Mouse (Mus musculus): Measurements from ENCODE around the gene Glb1. TPM values are rescaled to one million over a fixed set of nuclear protein-coding genes. Genes with fewer than 3 reads are reported as not detected.

Gene Glb1
- polyA plus RNA-seq, 1 experiment from 2014 or later: 74.2 TPM

- H3K9me3 ChIP-seq (replicated peaks; ENCODE audit: control insufficient read depth, low read length): peaks cover 5% of the 10 kb centered on the region
- peaks cover 12% of the 10 kb centered on the region for H3K36me3 ChIP-seq (ENCODE audit: control insufficient read depth, insufficient read depth, low read length)
- H3K27ac ChIP-seq (ENCODE audit: low read length): no peak overlapping the region
- H3K4me1 ChIP-seq (ENCODE audit: control insufficient read depth, insufficient read depth, low read length): no peaks in the 10 kb centered on the region
- no peak overlapping the region for H3K9ac ChIP-seq (ENCODE audit: low read length)
- H3K27me3 ChIP-seq (ENCODE audit: control insufficient read depth, insufficient read depth, low read length): no peaks in the 10 kb centered on the region
- ATAC-seq (ENCODE audit: insufficient read depth, low FRiP score): no peak
- 91% methylated on average over 7 of the region's 7 CpGs for WGBS
- H3K4me2 ChIP-seq (ENCODE audit: low read depth, low read length): no peak overlapping the region
- H3K4me3 ChIP-seq (replicated peaks; ENCODE audit: low read length): no peak overlapping the region
Measured at GRCm38 (mm10) chr9:114421797-114422196, 20.9 kb downstream of the Glb1 start.

DNA sequence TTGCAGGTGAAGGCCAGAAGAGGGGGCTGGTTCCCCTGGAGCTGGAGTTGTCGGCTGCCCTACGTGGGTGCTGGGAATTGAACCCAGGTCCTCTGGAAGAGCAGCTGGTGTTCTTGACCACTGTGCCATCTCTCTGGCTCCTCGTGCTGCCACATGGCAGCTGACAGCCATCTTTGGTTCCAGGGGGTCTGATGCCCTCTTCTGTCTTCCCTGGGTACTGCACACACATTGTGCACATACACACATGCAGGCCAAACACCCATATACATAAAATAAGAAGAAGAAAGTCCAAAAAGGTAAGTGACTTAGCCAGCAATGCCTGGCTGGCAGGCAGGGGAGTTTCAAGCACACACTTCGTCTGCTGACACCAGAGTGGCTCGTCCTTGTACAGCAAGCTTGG is 24.7 kb downstream of the Glb1 start:
- no peaks in the 10 kb centered on the region for H3K27me3 ChIP-seq (ENCODE audit: control insufficient read depth, insufficient read depth, low read length)
- H3K4me3 ChIP-seq (replicated peaks; ENCODE audit: low read length): no peak overlapping the region
- ATAC-seq (ENCODE audit: insufficient read depth, low FRiP score): no peak
- H3K4me1 ChIP-seq (ENCODE audit: control insufficient read depth, insufficient read depth, low read length): no peaks in the 10 kb centered on the region
- peaks cover 12% of the 10 kb centered on the region for H3K36me3 ChIP-seq (ENCODE audit: control insufficient read depth, insufficient read depth, low read length)
- no peak overlapping the region for H3K27ac ChIP-seq (ENCODE audit: low read length)
- WGBS: 92% methylated on average over 5 of the region's 5 CpGs
- no peak overlapping the region for H3K9ac ChIP-seq (ENCODE audit: low read length)
- H3K4me2 ChIP-seq (ENCODE audit: low read depth, low read length): no peak overlapping the region
- H3K9me3 ChIP-seq (replicated peaks; ENCODE audit: control insufficient read depth, low read length): peaks cover 5% of the 10 kb centered on the region

GRCm38 (mm10) chr9:114426201-114426600 is 25.3 kb downstream of the Glb1 start:
- 77% methylated on average over 5 of the region's 5 CpGs for WGBS
- H3K27ac ChIP-seq (ENCODE audit: low read length): no peak overlapping the region
- no peak overlapping the region for H3K9ac ChIP-seq (ENCODE audit: low read length)
- ATAC-seq (ENCODE audit: insufficient read depth, low FRiP score): no peak
- no peak overlapping the region for H3K4me2 ChIP-seq (ENCODE audit: low read depth, low read length)
- H3K9me3 ChIP-seq (replicated peaks; ENCODE audit: control insufficient read depth, low read length): peaks cover 5% of the 10 kb centered on the region
- peaks cover 12% of the 10 kb centered on the region for H3K36me3 ChIP-seq (ENCODE audit: control insufficient read depth, insufficient read depth, low read length)
- H3K27me3 ChIP-seq (ENCODE audit: control insufficient read depth, insufficient read depth, low read length): no peaks in the 10 kb centered on the region
- H3K4me3 ChIP-seq (replicated peaks; ENCODE audit: low read length): no peak overlapping the region
- H3K4me1 ChIP-seq (ENCODE audit: control insufficient read depth, insufficient read depth, low read length): no peaks in the 10 kb centered on the region

GRCm38 (mm10) chr9:114427425-114427824 is 26.5 kb downstream of the Glb1 start:
- no peaks in the 10 kb centered on the region for H3K4me1 ChIP-seq (ENCODE audit: control insufficient read depth, insufficient read depth, low read length)
- no peak overlapping the region for H3K27ac ChIP-seq (ENCODE audit: low read length)
- H3K36me3 ChIP-seq (ENCODE audit: control insufficient read depth, insufficient read depth, low read length): peaks cover 12% of the 10 kb centered on the region
- no peak overlapping the region for H3K9ac ChIP-seq (ENCODE audit: low read length)
- ATAC-seq (ENCODE audit: insufficient read depth, low FRiP score): no peak
- H3K27me3 ChIP-seq (ENCODE audit: control insufficient read depth, insufficient read depth, low read length): no peaks in the 10 kb centered on the region
- WGBS: 90% methylated on average over 8 of the region's 8 CpGs
- no peak overlapping the region for H3K4me3 ChIP-seq (replicated peaks; ENCODE audit: low read length)
- H3K4me2 ChIP-seq (ENCODE audit: low read depth, low read length): no peak overlapping the region
- H3K9me3 ChIP-seq (replicated peaks; ENCODE audit: control insufficient read depth, low read length): peaks cover 5% of the 10 kb centered on the region

- Histone ChIP-seq H3K36me3 (ENCODE audit: control insufficient read depth, insufficient read depth, low read length) (peaks cover 12% of the 10 kb centered on the region), H3K9me3 (replicated peaks; ENCODE audit: control insufficient read depth, low read length) (peaks cover 5% of the 10 kb centered on the region), H3K4me3 (replicated peaks; ENCODE audit: low read length) (no peak overlapping the region), H3K4me1 (ENCODE audit: control insufficient read depth, insufficient read depth, low read length) (no peaks in the 10 kb centered on the region), H3K27me3 (ENCODE audit: control insufficient read depth, insufficient read depth, low read length) (no peaks in the 10 kb centered on the region), H3K4me2 (ENCODE audit: low read depth, low read length) (no peak overlapping the region), H3K27ac (ENCODE audit: low read length) (no peak overlapping the region), H3K9ac (ENCODE audit: low read length) (no peak overlapping the region)
- WGBS: 79% methylated on average over 12 of the region's 12 CpGs
- no peak for ATAC-seq (ENCODE audit: insufficient read depth, low FRiP score)
Measured at GRCm38 (mm10) chr9:114428103-114428834, 27.4 kb downstream of the Glb1 start.

GRCm38 (mm10) chr9:114435668-114436067 is 34.8 kb downstream of the Glb1 start:
- Histone ChIP-seq H3K4me1 (ENCODE audit: control insufficient read depth, insufficient read depth, low read length) (no peaks in the 10 kb centered on the region), H3K4me3 (replicated peaks; ENCODE audit: low read length) (no peak overlapping the region), H3K9me3 (replicated peaks; ENCODE audit: control insufficient read depth, low read length) (no peaks in the 10 kb centered on the region), H3K27me3 (ENCODE audit: control insufficient read depth, insufficient read depth, low read length) (no peaks in the 10 kb centered on the region), H3K27ac (ENCODE audit: low read length) (no peak overlapping the region), H3K9ac (ENCODE audit: low read length) (no peak overlapping the region), H3K4me2 (ENCODE audit: low read depth, low read length) (no peak overlapping the region), H3K36me3 (ENCODE audit: control insufficient read depth, insufficient read depth, low read length) (no peaks in the 10 kb centered on the region)
- 77% methylated on average over 2 of the region's 2 CpGs for WGBS
- ATAC-seq (ENCODE audit: insufficient read depth, low FRiP score): no peak

GRCm38 (mm10) chr9:114440548-114440947 is 39.7 kb downstream of the Glb1 start:
- Histone ChIP-seq H3K27ac (ENCODE audit: low read length) (peak overlapping the region; percentile 28; the same call in 1 of the 2 replicates), H3K36me3 (ENCODE audit: control insufficient read depth, insufficient read depth, low read length) (no peaks in the 10 kb centered on the region), H3K9me3 (replicated peaks; ENCODE audit: control insufficient read depth, low read length) (no peaks in the 10 kb centered on the region), H3K4me2 (ENCODE audit: low read depth, low read length) (no peak overlapping the region), H3K9ac (ENCODE audit: low read length) (0 out of 2 replicates have a peak overlapping the region, but pooled peaks have one; percentile 9), H3K27me3 (ENCODE audit: control insufficient read depth, insufficient read depth, low read length) (no peaks in the 10 kb centered on the region), H3K4me1 (ENCODE audit: control insufficient read depth, insufficient read depth, low read length) (no peaks in the 10 kb centered on the region), H3K4me3 (replicated peaks; ENCODE audit: low read length) (no peak overlapping the region)
- 0 out of 2 replicates have a peak, but pooled peaks have one; percentile 30 for ATAC-seq (ENCODE audit: insufficient read depth, low FRiP score)
- 79% methylated on average over 10 of the region's 10 CpGs for WGBS

DNA sequence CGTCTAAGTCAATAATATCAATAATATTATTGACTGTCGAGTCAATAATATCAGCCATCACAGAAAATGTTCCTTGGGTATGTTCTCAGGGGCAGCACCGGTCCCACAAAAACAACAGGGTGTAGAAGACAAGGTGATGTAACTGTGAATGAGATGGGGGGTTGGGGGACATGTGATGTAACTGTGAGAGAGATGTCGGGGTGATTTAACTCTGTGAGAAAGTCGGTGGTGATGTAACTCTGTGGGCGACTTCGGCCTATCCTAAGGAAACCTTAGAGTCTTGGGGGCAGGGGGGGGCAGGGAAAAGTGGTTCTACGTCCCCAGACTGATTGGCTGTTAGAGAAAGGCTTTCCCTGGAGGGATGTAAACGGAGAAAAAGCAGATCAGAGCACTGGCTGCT is 41.3 kb downstream of the Glb1 start:
- no peak overlapping the region for H3K4me2 ChIP-seq (ENCODE audit: low read depth, low read length)
- H3K27me3 ChIP-seq (ENCODE audit: control insufficient read depth, insufficient read depth, low read length): no peaks in the 10 kb centered on the region
- H3K27ac ChIP-seq (ENCODE audit: low read length): no peak overlapping the region
- ATAC-seq (ENCODE audit: insufficient read depth, low FRiP score): no peak
- no peak overlapping the region for H3K9ac ChIP-seq (ENCODE audit: low read length)
- WGBS: 92% methylated on average over 9 of the region's 9 CpGs
- H3K9me3 ChIP-seq (replicated peaks; ENCODE audit: control insufficient read depth, low read length): no peaks in the 10 kb centered on the region
- no peaks in the 10 kb centered on the region for H3K36me3 ChIP-seq (ENCODE audit: control insufficient read depth, insufficient read depth, low read length)
- H3K4me3 ChIP-seq (replicated peaks; ENCODE audit: low read length): no peak overlapping the region
- no peaks in the 10 kb centered on the region for H3K4me1 ChIP-seq (ENCODE audit: control insufficient read depth, insufficient read depth, low read length)

- no peak overlapping the region for H3K9ac ChIP-seq (ENCODE audit: low read length)
- 84% methylated on average over 9 of the region's 9 CpGs for WGBS
- no peak for ATAC-seq (ENCODE audit: insufficient read depth, low FRiP score)
- no peak overlapping the region for H3K4me2 ChIP-seq (ENCODE audit: low read depth, low read length)
- no peaks in the 10 kb centered on the region for H3K27me3 ChIP-seq (ENCODE audit: control insufficient read depth, insufficient read depth, low read length)
- H3K4me3 ChIP-seq (replicated peaks; ENCODE audit: low read length): no peak overlapping the region
- no peaks in the 10 kb centered on the region for H3K9me3 ChIP-seq (replicated peaks; ENCODE audit: control insufficient read depth, low read length)
- H3K36me3 ChIP-seq (ENCODE audit: control insufficient read depth, insufficient read depth, low read length): no peaks in the 10 kb centered on the region
- H3K4me1 ChIP-seq (ENCODE audit: control insufficient read depth, insufficient read depth, low read length): no peaks in the 10 kb centered on the region
- no peak overlapping the region for H3K27ac ChIP-seq (ENCODE audit: low read length)
Measured at GRCm38 (mm10) chr9:114442893-114443292, 42.0 kb downstream of the Glb1 start.

Measured in stomach, embryonic 16.5 days (tissue).